8 mouse cellular contexts compared by ENCODE assay signal in the genomic region with DNA sequence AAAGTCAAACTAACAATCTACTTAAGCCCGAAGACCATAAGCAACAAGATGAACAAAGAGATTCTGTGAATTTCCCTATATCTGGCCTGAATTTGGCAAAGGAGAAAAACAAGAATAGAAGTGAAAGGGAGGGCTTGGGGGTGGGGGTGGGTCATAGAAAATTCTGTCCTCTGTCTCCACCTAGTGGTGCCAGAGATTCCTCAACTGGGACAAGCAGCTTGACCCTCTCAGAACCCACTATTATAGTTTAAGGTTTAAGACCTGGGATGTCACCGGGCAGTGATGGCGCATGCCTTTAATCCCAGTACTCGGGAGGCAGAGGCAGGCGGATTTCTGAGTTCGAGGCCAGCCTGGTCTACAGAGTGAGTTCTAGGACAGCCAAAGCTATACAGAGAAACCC. TPM values are rescaled to one million over a fixed set of nuclear protein-coding genes. Genes with fewer than 3 reads are reported as not detected.
A peak's percentile ranks its signal among the peaks of the same experiment; 100 is the strongest.
DNase-seq lines count a peak whose midpoint lies in the region; TF ChIP-seq lines count a peak whose summit lies in the region.

No protein-coding gene starts in this region.

- peak; percentile 45 for DNase-seq in gastrocnemius, adult 18-20 months (ENCODE audit: low spot score)
- DNase-seq in gastrocnemius, postnatal 36 days: no peak
- peak; percentile 21 to 36 for DNase-seq in spleen, adult 2 months (ENCODE audit: low read depth in 1 of 2, low spot score in 2 of 2)
- no peak for DNase-seq in spleen, adult 12 weeks (ENCODE audit: low spot score)
- peak; percentile 70 to 77 for DNase-seq in cerebellum, postnatal 14 days
- DNase-seq in hindlimb bud, embryonic 11.5 days (ENCODE audit: extremely low spot score, low read depth, low spot score): peak; percentile 28
- DNase-seq in lung, postnatal 25 days (ENCODE audit: low spot score): peak; percentile 38
- DNase-seq in yolk sac, embryonic 10.5 days (ENCODE audit: low spot score): peak; percentile 15

- TF ChIP-seq POLR2A in spleen, adult 2 months (IDR thresholded peaks at IDR 0.05; ENCODE audit: low read depth, low read length): no peak

- no peak overlapping the region for H3K27ac ChIP-seq in spleen, adult 2 months (ENCODE audit: insufficient read depth, low read length)

- TF ChIP-seq CTCF in spleen, adult 2 months (IDR thresholded peaks at IDR 0.05; ENCODE audit: extremely low read depth, insufficient read depth, insufficient read length, insufficient replicate concordance): peak; percentile 47; the same call in 1 of the 2 replicates

- 44% methylated on average over 6 of the region's 6 CpGs for WGBS in spleen, adult 2 months

- intact Hi-C loops in gastrocnemius, postnatal 36 days (cut with DNase I): loop anchor here (10.0 kb wide), 1 partner anchor 402 kb away; no protein-coding TSS in a partner anchor

- no peaks in the 10 kb centered on the region for H3K4me1 ChIP-seq in spleen, adult 2 months (ENCODE audit: control insufficient read depth, insufficient read depth, insufficient read length)

- H3K4me3 ChIP-seq in spleen, adult 2 months (ENCODE audit: extremely low read depth, insufficient read depth, insufficient read length): no peak overlapping the region

- H3K27me3 ChIP-seq in spleen, adult 2 months (ENCODE audit: control insufficient read depth, insufficient read depth, low read length): no peaks in the 10 kb centered on the region

- no peaks in the 10 kb centered on the region for H3K36me3 ChIP-seq in spleen, adult 2 months (ENCODE audit: control insufficient read depth, insufficient read depth, low read length)

RNA-seq across cellular contexts. Expression of a gene that starts 12.6 kb away (rescaled TPM):
- total RNA-seq in gastrocnemius, adult 18-20 months (2021): 10 to 100 TPM; 51.1 to 55.6 TPM
- 10 to 100 TPM; 45.7 to 47.4 TPM for total RNA-seq in gastrocnemius, postnatal 36 days (2021)
- 21.3 and 25.3 TPM in 2 replicates for polyA plus RNA-seq in spleen, adult 2 months (2012; rRNA removed)

RNA-seq across cellular contexts. Expression of a gene that starts 37.0 kb away (rescaled TPM):
- total RNA-seq in gastrocnemius, adult 18-20 months (2021): under 1 TPM; 0.57 to 1.00 TPM
- total RNA-seq in gastrocnemius, postnatal 36 days (2021): 1 to 10 TPM in 1 of 2 experiments, under 1 TPM in 1; 0.42 to 1.1 TPM
- 12.0 and 21.0 TPM in 2 replicates for polyA plus RNA-seq in spleen, adult 2 months (2012; rRNA removed)

RNA-seq across cellular contexts. Expression of a gene that starts 58.4 kb away (rescaled TPM):
- total RNA-seq in gastrocnemius, adult 18-20 months (2021): 10 to 100 TPM; 14.8 to 15.6 TPM
- 10 to 100 TPM; 12.9 to 14.0 TPM for total RNA-seq in gastrocnemius, postnatal 36 days (2021)
- 12.9 and 13.8 TPM in 2 replicates for polyA plus RNA-seq in spleen, adult 2 months (2012; rRNA removed)

Comparison
In these comparisons a context has a peak if more than half of its experiments do, and no peak if none do; other contexts are left out.
1. DNase-seq: peak in gastrocnemius, adult 18-20 months (single experiment), spleen, adult 2 months (2 of 2), cerebellum, postnatal 14 days (2 of 2), hindlimb bud, embryonic 11.5 days (single experiment), lung, postnatal 25 days (single experiment) and yolk sac, embryonic 10.5 days (single experiment); none in gastrocnemius, postnatal 36 days (0 of 2) and spleen, adult 12 weeks (single experiment).